Mouse (Mus musculus) heart, adult 2 months (tissue): ENCODE results near the gene Tuba8.
A peak's percentile ranks its signal among the peaks of the same experiment; 100 is the strongest.

Experiments used
- CTCF ChIP-seq: fragments of 200-600 bp; IDR thresholded peaks from 2 replicates; pipeline ENCODE4 v1.8.1; 2022; ENCODE audit warnings: antibody characterized with exemption, mild to moderate bottlenecking, moderate library complexity
- EP300 ChIP-seq: fragments of 200-500 bp; IDR thresholded peaks from 2 replicates; pipeline ENCODE4 v1.6.1; 2011; ENCODE audit warnings: low read depth, low read length, control low read depth; ENCODE audit not compliant: insufficient read depth
- POLR2A ChIP-seq: fragments of 200-500 bp; IDR thresholded peaks from 2 replicates; pipeline ENCODE4 v1.6.1; 2011; ENCODE audit warnings: mild to moderate bottlenecking, low read depth, low read length, control low read depth; ENCODE audit not compliant: insufficient read depth

GRCm38 (mm10) chr6:121219406-121219805 is 8.9 kb downstream of the Tuba8 start:
- peak; percentile 95 for TF ChIP-seq EP300
- TF ChIP-seq CTCF: peak; percentile 15; the same call in 1 of the 2 replicates
- TF ChIP-seq POLR2A: peak; percentile 34; the same call in 1 of the 2 replicates
